Comparison of ENCODE assay signal across 23 mouse cellular contexts in the genomic region with DNA sequence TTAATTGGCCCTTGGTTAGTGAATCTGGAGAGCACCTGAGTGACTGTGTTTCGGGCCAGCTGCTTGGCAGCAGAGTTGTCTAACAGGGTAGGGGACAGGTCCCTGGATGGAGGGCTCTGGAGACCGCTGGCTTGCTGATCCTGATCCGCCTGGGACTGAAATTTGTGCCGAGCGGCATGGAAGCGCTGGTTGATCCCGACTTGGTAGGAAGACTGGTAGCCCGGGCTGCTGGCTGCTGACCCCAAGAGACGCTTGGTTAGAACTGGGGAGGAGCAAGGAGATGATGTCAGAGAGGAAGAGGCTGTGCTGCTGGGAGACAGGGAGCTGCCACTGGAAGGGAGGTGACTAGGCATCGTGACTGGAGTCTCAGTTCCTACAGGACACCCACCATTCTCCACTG. TPM values are rescaled to one million over a fixed set of nuclear protein-coding genes. Genes with fewer than 3 reads are reported as not detected.
DNase-seq lines count a peak whose midpoint lies in the region; ATAC-seq and TF ChIP-seq lines count a peak whose summit lies in the region.
"Had no signal": no experiment of that assay in that cellular context is flagged by ENCODE, and none has a peak within 500 bp of the region (broad histone marks: within the 10 kb centered on the region; RNA-seq: fewer than 3 reads in every experiment).

No protein-coding gene starts in this region.

- 91% methylated on average over 10 of the region's 10 CpGs for WGBS in forebrain, embryonic 15.5 days
- WGBS in forebrain, embryonic 16.5 days = 89% methylated on average over 10 of the region's 10 CpGs
- WGBS in midbrain, embryonic 12.5 days = 90% methylated on average over 10 of the region's 10 CpGs
- WGBS in midbrain, postnatal 0 days = 82% methylated on average over 10 of the region's 10 CpGs
- 82% methylated on average over 10 of the region's 10 CpGs for WGBS in olfactory bulb, adult 2 months

- no peak overlapping the region for H3K4me2 ChIP-seq in forebrain, embryonic 15.5 days (replicated peaks)
- H3K4me2 ChIP-seq in forebrain, embryonic 16.5 days (ENCODE audit: low read length) = no peak overlapping the region
- no peak overlapping the region for H3K4me2 ChIP-seq in midbrain, embryonic 12.5 days (replicated peaks)
- H3K4me2 ChIP-seq in midbrain, postnatal 0 days (ENCODE audit: low read depth, low read length, poor library complexity, severe bottlenecking) = no peak overlapping the region
- H3K4me2 ChIP-seq: embryonic facial prominence, embryonic 12.5 days; heart, embryonic 13.5 days; hindbrain, embryonic 13.5 days had no signal

- no peak for DNase-seq in layer of hippocampus, adult 2 months (ENCODE audit: low spot score in 2 of 2)
- no peak for DNase-seq in layer of hippocampus, postnatal 36 days
- DNase-seq in midbrain, postnatal 0 days (ENCODE audit: low spot score) = no peak
- DNase-seq in cerebellum, postnatal 36 days = no peak
- DNase-seq: adrenal gland, postnatal 36 days; cerebellum, adult 11 months; cerebellum, adult 9-11 months; kidney, adult 11 months; kidney, postnatal 4 days; thymus, adult 18-20 months; thymus, postnatal 36 days had no signal

- ATAC-seq in forebrain, embryonic 15.5 days (replicated peaks) = no peak
- no peak for ATAC-seq in forebrain, embryonic 16.5 days
- ATAC-seq in midbrain, embryonic 12.5 days (ENCODE audit: low FRiP score, low read depth) = no peak
- ATAC-seq in midbrain, postnatal 0 days (ENCODE audit: low FRiP score) = no peak
- ATAC-seq: CD4-positive, CD25-positive, alpha-beta regulatory T cell, adult 4 months had no signal

- peak overlapping the region; percentile 57; the same call in 1 of the 2 replicates for H3K27ac ChIP-seq in forebrain, embryonic 15.5 days (replicated peaks)
- H3K27ac ChIP-seq in forebrain, embryonic 16.5 days (ENCODE audit: low read length) = no peak overlapping the region
- H3K27ac ChIP-seq in layer of hippocampus, adult 2 months = peak overlapping the region; percentile 76
- 0 out of 2 replicates have a peak overlapping the region, but pooled peaks have one; percentile 42 for H3K27ac ChIP-seq in midbrain, embryonic 12.5 days (replicated peaks)
- H3K27ac ChIP-seq in midbrain, postnatal 0 days (ENCODE audit: low read depth, low read length) = no peak overlapping the region
- H3K27ac ChIP-seq in olfactory bulb, adult 2 months (ENCODE audit: insufficient read depth, low read depth, low read length) = peak overlapping the region; percentile 27; the same call in 1 of the 2 replicates
- H3K27ac ChIP-seq: embryonic facial prominence, embryonic 12.5 days; heart, embryonic 13.5 days; limb, embryonic 10.5 days had no signal

- H3K9me3 ChIP-seq in forebrain, embryonic 15.5 days = no peaks in the 10 kb centered on the region
- H3K9me3 ChIP-seq in forebrain, embryonic 16.5 days (ENCODE audit: control insufficient read depth, low read length) = no peaks in the 10 kb centered on the region
- no peaks in the 10 kb centered on the region for H3K9me3 ChIP-seq in midbrain, embryonic 12.5 days
- H3K9me3 ChIP-seq in midbrain, postnatal 0 days (ENCODE audit: low read length) = no peaks in the 10 kb centered on the region
- H3K9me3 ChIP-seq: embryonic facial prominence, embryonic 12.5 days; heart, embryonic 13.5 days; hindbrain, embryonic 13.5 days; limb, embryonic 10.5 days had no signal

- H3K9ac ChIP-seq in forebrain, embryonic 15.5 days (replicated peaks) = no peak overlapping the region
- H3K9ac ChIP-seq in forebrain, embryonic 16.5 days (replicated peaks; ENCODE audit: low read depth, low read length) = no peak overlapping the region
- H3K9ac ChIP-seq in midbrain, embryonic 12.5 days (replicated peaks) = no peak overlapping the region
- H3K9ac ChIP-seq in midbrain, postnatal 0 days (replicated peaks; ENCODE audit: low read length, poor library complexity, severe bottlenecking) = no peak overlapping the region
- H3K9ac ChIP-seq: embryonic facial prominence, embryonic 12.5 days; heart, embryonic 13.5 days; hindbrain, embryonic 13.5 days had no signal

- no peak for TF ChIP-seq POLR2A in olfactory bulb, adult 2 months (IDR thresholded peaks at IDR 0.05; ENCODE audit: insufficient read depth, low read depth, low read length)

- TF ChIP-seq CTCF in layer of hippocampus, adult 2 months (conservative IDR thresholded peaks at IDR 0.05) = no peak
- TF ChIP-seq CTCF in midbrain, postnatal 0 days (IDR thresholded peaks at IDR 0.05) = no peak
- TF ChIP-seq CTCF in olfactory bulb, adult 2 months (IDR thresholded peaks at IDR 0.05; ENCODE audit: insufficient read depth, low read depth, low read length) = no peak

- peaks cover 14% of the 10 kb centered on the region for H3K4me1 ChIP-seq in forebrain, embryonic 15.5 days
- H3K4me1 ChIP-seq in forebrain, embryonic 16.5 days (replicated peaks; ENCODE audit: control insufficient read depth, insufficient read depth, low read length) = peaks cover 10% of the 10 kb centered on the region
- peaks cover 19% of the 10 kb centered on the region for H3K4me1 ChIP-seq in midbrain, embryonic 12.5 days
- no peaks in the 10 kb centered on the region for H3K4me1 ChIP-seq in midbrain, postnatal 0 days (ENCODE audit: insufficient read depth, low read length)
- H3K4me1 ChIP-seq in olfactory bulb, adult 2 months (ENCODE audit: control insufficient read depth, insufficient read depth, low read length) = peaks cover 21% of the 10 kb centered on the region
- H3K4me1 ChIP-seq: embryonic facial prominence, embryonic 12.5 days; hindbrain, embryonic 13.5 days had no signal

- no peaks in the 10 kb centered on the region for H3K27me3 ChIP-seq in forebrain, embryonic 15.5 days
- no peaks in the 10 kb centered on the region for H3K27me3 ChIP-seq in forebrain, embryonic 16.5 days (replicated peaks; ENCODE audit: control insufficient read depth, insufficient read depth, low read length)
- H3K27me3 ChIP-seq in midbrain, embryonic 12.5 days = peaks cover 37% of the 10 kb centered on the region
- H3K27me3 ChIP-seq in midbrain, postnatal 0 days (ENCODE audit: insufficient read depth, low read length) = no peaks in the 10 kb centered on the region
- H3K27me3 ChIP-seq: embryonic facial prominence, embryonic 12.5 days; heart, embryonic 13.5 days; hindbrain, embryonic 13.5 days had no signal

- peaks cover 60% of the 10 kb centered on the region for H3K36me3 ChIP-seq in forebrain, embryonic 15.5 days
- H3K36me3 ChIP-seq in forebrain, embryonic 16.5 days (ENCODE audit: control insufficient read depth, insufficient read depth) = peaks cover 37% of the 10 kb centered on the region
- H3K36me3 ChIP-seq in midbrain, embryonic 12.5 days = peaks cover 76% of the 10 kb centered on the region
- H3K36me3 ChIP-seq in midbrain, postnatal 0 days (ENCODE audit: insufficient read depth, low read length) = peaks cover 46% of the 10 kb centered on the region

- no peak overlapping the region for H3K4me3 ChIP-seq in forebrain, embryonic 15.5 days
- no peak overlapping the region for H3K4me3 ChIP-seq in forebrain, embryonic 16.5 days (replicated peaks; ENCODE audit: low read length)
- H3K4me3 ChIP-seq in layer of hippocampus, adult 2 months = no peak overlapping the region
- no peak overlapping the region for H3K4me3 ChIP-seq in midbrain, embryonic 12.5 days
- no peak overlapping the region for H3K4me3 ChIP-seq in midbrain, postnatal 0 days (ENCODE audit: low read depth, low read length)
- H3K4me3 ChIP-seq in olfactory bulb, adult 2 months (ENCODE audit: insufficient read depth, low read depth, low read length) = no peak overlapping the region
- H3K4me3 ChIP-seq: embryonic facial prominence, embryonic 12.5 days; erythroblast, embryonic 14.5 days; heart, embryonic 13.5 days; hindbrain, embryonic 13.5 days; limb, embryonic 10.5 days; myocyte had no signal

RNA-seq across cellular contexts. Expression of gene Wnt2b, which starts 43.3 kb away (rescaled TPM):
- 0.61 and 0.76 TPM in 2 replicates for polyA plus RNA-seq in forebrain, embryonic 15.5 days (2015; fragmentation: Nextera tagmentation; extraction: Ambion mirVana)
- polyA plus RNA-seq in forebrain, embryonic 16.5 days (2015; fragmentation: Nextera tagmentation; extraction: Ambion mirVana) = 0.46 and 0.56 TPM in 2 replicates
- under 1 TPM; 0.41 to 0.47 TPM for total RNA-seq in layer of hippocampus, adult 2 months (2021)
- under 1 TPM; 0.23 to 0.52 TPM for total RNA-seq in layer of hippocampus, postnatal 36 days (2021)
- 1.3 and 1.7 TPM in 2 replicates for polyA plus RNA-seq in midbrain, embryonic 12.5 days (2016; fragmentation: Nextera tagmentation; extraction: Ambion mirVana)
- total RNA-seq in midbrain, postnatal 0 days (2014; rRNA removed) = 2.2 and 3.2 TPM in 2 replicates
- polyA plus RNA-seq in midbrain, postnatal 0 days (2015; fragmentation: Nextera tagmentation; extraction: Ambion mirVana) = 0.54 and 0.66 TPM in 2 replicates
- polyA plus RNA-seq in olfactory bulb, adult 2 months (2012; ENCODE audit: insufficient read depth, insufficient read length, low replicate concordance, missing spikeins) = not detected in 2 replicates
- total RNA-seq: megakaryocyte-erythroid progenitor cell, adult 5-6 weeks had no signal
- polyA plus RNA-seq: erythroblast, embryonic 14.5 days had no signal

RNA-seq across cellular contexts. Expression of gene Cttnbp2nl, which starts 47.9 kb away (rescaled TPM):
- 54.8 and 61.1 TPM in 2 replicates for polyA plus RNA-seq in forebrain, embryonic 15.5 days (2015; fragmentation: Nextera tagmentation; extraction: Ambion mirVana)
- polyA plus RNA-seq in forebrain, embryonic 16.5 days (2015; fragmentation: Nextera tagmentation; extraction: Ambion mirVana) = 62.6 and 70.2 TPM in 2 replicates
- total RNA-seq in layer of hippocampus, adult 2 months (2021) = 10 to 100 TPM; 21.1 to 25.4 TPM
- 10 to 100 TPM; 27.1 to 27.5 TPM for total RNA-seq in layer of hippocampus, postnatal 36 days (2021)
- polyA plus RNA-seq in midbrain, embryonic 12.5 days (2016; fragmentation: Nextera tagmentation; extraction: Ambion mirVana) = 53.3 and 63.5 TPM in 2 replicates
- total RNA-seq in midbrain, postnatal 0 days (2014; rRNA removed) = 34.1 and 36.7 TPM in 2 replicates
- 41.9 and 45.7 TPM in 2 replicates for polyA plus RNA-seq in midbrain, postnatal 0 days (2015; fragmentation: Nextera tagmentation; extraction: Ambion mirVana)
- not detected in 2 replicates for polyA plus RNA-seq in olfactory bulb, adult 2 months (2012; ENCODE audit: insufficient read depth, insufficient read length, low replicate concordance, missing spikeins)
- total RNA-seq: megakaryocyte-erythroid progenitor cell, adult 5-6 weeks had no signal

Comparison
In these comparisons a context has a peak if more than half of its experiments do, and no peak if none do; other contexts are left out.
1. H3K27ac ChIP-seq: peak in forebrain, embryonic 15.5 days (single experiment), layer of hippocampus, adult 2 months (single experiment), midbrain, embryonic 12.5 days (single experiment) and olfactory bulb, adult 2 months (single experiment); none in forebrain, embryonic 16.5 days (single experiment) and midbrain, postnatal 0 days (single experiment).
2. RNA of gene Cttnbp2nl, which starts 47.9 kb away (polyA plus RNA-seq): 62.6 to 70.2 TPM in forebrain, embryonic 16.5 days, 54.8 to 61.1 TPM in forebrain, embryonic 15.5 days, 53.3 to 63.5 TPM in midbrain, embryonic 12.5 days and 41.9 to 45.7 TPM in midbrain, postnatal 0 days; not detected in olfactory bulb, adult 2 months; every median in the first group is over 10 times any median in the second.